Comparison of ENCODE assay signal across 9 mouse cellular contexts in the genomic region with DNA sequence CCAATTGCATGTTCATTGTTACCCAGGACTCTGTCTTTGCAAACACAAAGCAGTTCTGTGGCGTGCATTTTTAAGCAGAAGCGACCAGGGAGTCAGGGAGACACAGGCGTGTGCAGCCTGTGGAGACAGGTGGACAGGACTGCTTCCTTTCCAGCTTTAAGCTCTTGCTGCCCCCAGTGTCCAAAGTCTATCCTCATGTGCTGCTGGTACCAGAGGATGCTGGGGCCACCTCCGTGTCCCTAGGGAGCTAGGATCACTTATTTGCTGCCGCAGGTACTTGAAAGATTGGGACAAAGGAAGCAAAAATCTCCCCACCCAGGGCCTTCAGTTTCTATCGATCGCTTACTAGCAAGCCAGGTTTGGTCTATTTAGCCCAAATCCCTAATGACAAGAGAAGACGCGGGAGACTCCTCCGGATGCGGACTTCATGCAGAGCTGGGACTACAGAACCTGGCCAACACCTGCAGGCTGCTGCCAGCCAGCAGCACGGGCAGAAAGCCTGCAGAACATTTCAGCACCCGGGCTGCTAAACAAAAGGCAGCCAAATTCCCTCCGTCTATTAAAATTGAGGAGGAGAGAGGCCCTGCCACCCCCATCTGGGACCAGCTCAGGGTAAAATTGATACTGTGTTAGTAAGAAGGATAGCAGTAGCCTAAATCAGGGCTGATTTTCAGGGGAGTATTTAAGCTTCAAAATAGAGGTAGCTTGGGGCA.
DNase-seq lines count a peak whose midpoint lies in the region; ATAC-seq and TF ChIP-seq lines count a peak whose summit lies in the region.
"Had no signal": no experiment of that assay in that cellular context is flagged by ENCODE, and none has a peak within 500 bp of the region (broad histone marks: within the 10 kb centered on the region; RNA-seq: fewer than 3 reads in every experiment).

No protein-coding gene starts in this region.

- peak; percentile 39; the same call in 1 of the 2 replicates for ATAC-seq in midbrain, embryonic 14.5 days (ENCODE audit: low FRiP score, low TSS enrichment)
- no peak for ATAC-seq in monocyte, adult 5-6 weeks (replicated peaks; ENCODE audit: insufficient number of reproducible peaks, low FRiP score, low TSS enrichment, poor library complexity, severe bottlenecking)

- H3K27me3 ChIP-seq in midbrain, embryonic 14.5 days (ENCODE audit: control insufficient read depth, insufficient read depth, low read length) = no peaks in the 10 kb centered on the region
- no peaks in the 10 kb centered on the region; the same call in 1 of the 2 replicates for H3K27me3 ChIP-seq in kidney, adult 2 months (replicated peaks; ENCODE audit: control insufficient read depth, insufficient read depth, low read length)

- peak overlapping the region; percentile 80 for H3K27ac ChIP-seq in midbrain, embryonic 14.5 days (replicated peaks; ENCODE audit: low read depth, low read length)
- H3K27ac ChIP-seq in kidney, adult 2 months (ENCODE audit: insufficient read depth, low read depth, low read length) = no peak overlapping the region

- peak; percentile 51 for DNase-seq in brain, adult 2 months (ENCODE audit: low read depth, low spot score)
- peak; percentile 29 to 38 for DNase-seq in cerebellum, postnatal 36 days
- DNase-seq in forelimb bud, embryonic 11.5 days (ENCODE audit: low read depth, low spot score) = peak; percentile 20
- peak; percentile 62 for DNase-seq in midbrain, embryonic 14.5 days
- no peak for DNase-seq in urinary bladder, postnatal 36 days (ENCODE audit: low spot score in 2 of 2)
- DNase-seq in kidney, adult 2 months = no peak
- DNase-seq in layer of hippocampus, adult 18-20 months (ENCODE audit: low spot score in 2 of 2) = no peak
- DNase-seq: thymus, adult 2 months had no signal

- H3K4me2 ChIP-seq in midbrain, embryonic 14.5 days (ENCODE audit: low read length) = peak overlapping the region; percentile 50

- peaks cover 29% of the 10 kb centered on the region for H3K4me1 ChIP-seq in midbrain, embryonic 14.5 days (ENCODE audit: control insufficient read depth, insufficient read depth, low read length)
- no peaks in the 10 kb centered on the region for H3K4me1 ChIP-seq in kidney, adult 2 months (ENCODE audit: control insufficient read depth, insufficient read depth, low read length)

- peak overlapping the region; percentile 50; the same call in 1 of the 2 replicates for H3K9ac ChIP-seq in midbrain, embryonic 14.5 days (replicated peaks; ENCODE audit: low read length)

- no peaks in the 10 kb centered on the region for H3K36me3 ChIP-seq in midbrain, embryonic 14.5 days (ENCODE audit: control insufficient read depth, insufficient read depth, low read length)
- H3K36me3 ChIP-seq in kidney, adult 2 months (ENCODE audit: control insufficient read depth, insufficient read depth, low read length) = no peaks in the 10 kb centered on the region

- 1% methylated on average over 14 of the region's 14 CpGs for WGBS in midbrain, embryonic 14.5 days
- 38% methylated on average over 14 of the region's 14 CpGs for WGBS in kidney, adult 2 months

- TF ChIP-seq CTCF in kidney, adult 2 months (conservative IDR thresholded peaks at IDR 0.05; ENCODE audit: insufficient read depth, insufficient read length, low read depth, low read length) = no peak

- H3K4me3 ChIP-seq in midbrain, embryonic 14.5 days (replicated peaks; ENCODE audit: low read depth, low read length) = 0 out of 2 replicates have a peak overlapping the region, but pooled peaks have one; percentile 7
- no peak overlapping the region for H3K4me3 ChIP-seq in kidney, adult 2 months (ENCODE audit: insufficient read depth, low read depth, low read length)

- no peaks in the 10 kb centered on the region for H3K9me3 ChIP-seq in midbrain, embryonic 14.5 days (ENCODE audit: control insufficient read depth, low read length)

- no peak for TF ChIP-seq POLR2A in kidney, adult 2 months (IDR thresholded peaks at IDR 0.05; ENCODE audit: low read depth, low read length)

Comparison
In these comparisons a context has a peak if more than half of its experiments do, and no peak if none do; other contexts are left out.
1. DNase-seq: peak in brain, adult 2 months (single experiment), cerebellum, postnatal 36 days (2 of 2), forelimb bud, embryonic 11.5 days (single experiment) and midbrain, embryonic 14.5 days (single experiment); none in urinary bladder, postnatal 36 days (0 of 2), kidney, adult 2 months (single experiment) and layer of hippocampus, adult 18-20 months (0 of 2).